Mouse (Mus musculus): Measurements from ENCODE around the gene Hes7. TPM values are rescaled to one million over a fixed set of nuclear protein-coding genes. Genes with fewer than 3 reads are reported as not detected.

Gene Hes7
- total RNA-seq, 2 experiments from 2014 or later: not detected

GRCm38 (mm10) chr11:69117737-69118695 lies 2.2 kb upstream of the Hes7 start:
- TF ChIP-seq CTCF (IDR thresholded peaks at IDR 0.05): no peak
- DNase-seq: peak; percentile 82
- H3K27ac ChIP-seq: peak overlapping the region; percentile 88
- intact Hi-C loops (cut with DNase I): no loop called here
- peak overlapping the region; percentile 82 for H3K4me3 ChIP-seq

DNA sequence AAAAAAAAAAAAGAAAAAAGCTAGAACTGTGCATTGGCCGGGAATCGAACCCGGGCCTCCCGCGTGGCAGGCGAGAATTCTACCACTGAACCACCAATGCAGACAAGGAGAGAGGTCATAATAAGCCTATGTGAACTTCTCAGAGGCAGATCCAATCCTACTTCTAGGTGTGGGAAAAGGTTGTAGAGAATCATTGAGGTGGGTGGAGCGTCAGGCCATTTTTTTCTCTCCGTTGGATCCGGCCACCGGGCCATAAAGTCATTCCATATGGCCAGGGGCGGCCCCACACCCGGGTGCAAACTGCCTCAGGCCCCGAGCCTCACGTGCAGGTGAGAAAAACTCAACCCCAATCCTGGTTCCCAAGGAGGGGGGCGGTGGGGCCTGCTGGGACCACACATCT lies 1.4 kb upstream of the Hes7 start:
- peak; percentile 72 for DNase-seq
- peak overlapping the region; percentile 88 for H3K27ac ChIP-seq
- H3K4me3 ChIP-seq: peak overlapping the region; percentile 82
- intact Hi-C loops (cut with DNase I): no loop called here
- no peak for TF ChIP-seq CTCF (IDR thresholded peaks at IDR 0.05)

GRCm38 (mm10) chr11:69119446-69120155 lies 603 bp upstream of the Hes7 start:
- no peak for TF ChIP-seq CTCF (IDR thresholded peaks at IDR 0.05)
- no peak for DNase-seq
- intact Hi-C loops (cut with DNase I): loop anchor here (5.0 kb wide), 1 partner anchor 298 kb away; no protein-coding TSS in a partner anchor
- H3K4me3 ChIP-seq: no peak overlapping the region
- no peak overlapping the region for H3K27ac ChIP-seq

- DNase-seq: peak; percentile 55
- peak overlapping the region; percentile 87 for H3K27ac ChIP-seq
- no peak for TF ChIP-seq CTCF (IDR thresholded peaks at IDR 0.05)
- peak overlapping the region; percentile 74 for H3K4me3 ChIP-seq
- intact Hi-C loops (cut with DNase I): loop anchor here (5.0 kb wide), 1 partner anchor 296 kb away; no protein-coding TSS in a partner anchor
These were observed 967 bp downstream of the Hes7 start for GRCm38 (mm10) chr11:69121001-69121740.

GRCm38 (mm10) chr11:69121741-69122335 lies 1.6 kb downstream of the Hes7 start:
- no peak for TF ChIP-seq CTCF (IDR thresholded peaks at IDR 0.05)
- no peak for DNase-seq
- Histone ChIP-seq H3K4me3 (peak overlapping the region; percentile 74), H3K27ac (peak overlapping the region; percentile 87)
- intact Hi-C loops (cut with DNase I): loop anchor here (2.0 to 5.0 kb wide), 2 partner anchors 25 to 295 kb away; no protein-coding TSS in a partner anchor

DNA sequence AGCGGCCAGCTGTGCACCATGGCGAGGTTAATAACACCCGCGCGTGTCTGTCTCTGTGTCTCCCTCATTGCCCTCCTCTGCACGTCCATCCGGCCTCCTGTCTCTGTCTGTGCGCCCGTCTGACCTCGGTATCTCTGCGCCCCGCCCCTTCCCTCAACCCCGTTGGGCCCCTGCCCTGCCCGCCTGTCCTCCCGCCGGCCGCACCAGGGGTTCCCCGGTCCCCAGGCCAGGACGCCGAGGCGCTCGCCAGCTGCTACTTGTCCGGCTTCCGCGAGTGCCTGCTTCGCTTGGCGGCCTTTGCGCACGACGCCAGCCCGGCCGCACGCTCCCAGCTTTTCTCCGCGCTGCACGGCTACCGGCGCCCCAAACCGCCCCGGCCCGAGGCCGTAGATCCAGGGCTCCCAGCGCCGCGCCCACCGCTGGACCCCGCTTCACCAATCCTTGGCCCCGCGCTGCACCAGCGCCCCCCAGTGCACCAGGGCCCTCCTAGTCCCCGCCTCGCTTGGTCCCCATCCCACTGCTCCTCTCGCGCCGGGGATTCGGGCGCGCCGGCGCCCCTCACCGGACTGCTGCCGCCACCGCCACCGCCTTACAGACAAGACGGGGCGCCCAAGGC lies 2.2 kb downstream of the Hes7 start, which contains the start of gene 9130213A22Rik:
TSS of gene 9130213A22Rik (minus strand) at position 254 of the 616 bp plus-strand sequence.
- peak within 1 kb of the TSS; percentile 74 for H3K4me3 ChIP-seq
- TF ChIP-seq CTCF (IDR thresholded peaks at IDR 0.05): peak; percentile 77
- H3K27ac ChIP-seq: peak within 1 kb of the TSS; percentile 87
- intact Hi-C loops (cut with DNase I): loop anchor here (2.0 to 5.0 kb wide), 2 partner anchors 26 to 295 kb away; no protein-coding TSS in a partner anchor
- peak; percentile 94 for DNase-seq

- intact Hi-C loops (cut with DNase I): loop anchor here (1.0 to 5.0 kb wide), 3 partner anchors 26 to 294 kb away; no protein-coding TSS in a partner anchor
- Histone ChIP-seq H3K4me3 (peak overlapping the region; percentile 74), H3K27ac (peak overlapping the region; percentile 87)
- peak; percentile 89 for DNase-seq
- TF ChIP-seq CTCF (IDR thresholded peaks at IDR 0.05): peak; percentile 24; the same call in 1 of the 2 replicates
These were observed 3.0 kb downstream of the Hes7 start for GRCm38 (mm10) chr11:69123056-69123692.

GRCm38 (mm10) chr11:69123693-69124497 lies 3.7 kb downstream of the Hes7 start:
- peak; percentile 90 for DNase-seq
- no peak for TF ChIP-seq CTCF (IDR thresholded peaks at IDR 0.05)
- intact Hi-C loops (cut with DNase I): loop anchor here (1.0 to 5.0 kb wide), 6 partner anchors 27 to 293 kb away; no protein-coding TSS in a partner anchor
- Histone ChIP-seq H3K27ac (peak overlapping the region; percentile 87), H3K4me3 (peak overlapping the region; percentile 74)

DNA sequence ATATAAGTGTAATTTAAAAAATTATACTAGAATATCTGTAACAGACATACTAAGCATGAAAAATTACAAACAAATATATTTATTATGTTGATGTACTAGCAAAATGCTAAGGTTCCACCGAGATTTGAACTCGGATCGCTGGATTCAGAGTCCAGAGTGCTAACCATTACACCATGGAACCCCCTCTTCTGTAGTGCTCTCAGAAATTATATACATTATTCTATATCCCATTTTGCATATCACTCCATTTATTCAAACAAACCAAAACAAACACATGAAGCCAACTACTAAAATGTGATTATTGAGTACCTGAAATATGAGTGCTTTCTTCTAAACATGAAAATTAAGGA lies 4.3 kb downstream of the Hes7 start:
- intact Hi-C loops (cut with DNase I): loop anchor here (1.0 to 5.0 kb wide), 4 partner anchors 62 to 293 kb away; no protein-coding TSS in a partner anchor

More for the DNA sequence above, 4.3 kb downstream of the Hes7 start:
- peak overlapping the region; percentile 74 for H3K4me3 ChIP-seq
- no peak for TF ChIP-seq CTCF (IDR thresholded peaks at IDR 0.05)
- H3K27ac ChIP-seq: peak overlapping the region; percentile 87
- peak; percentile 57 for DNase-seq

All from gastrocnemius, adult 2 months (tissue).